Mouse (Mus musculus): Measurements from ENCODE around the gene BC049715. TPM values are rescaled to one million over a fixed set of nuclear protein-coding genes. Genes with fewer than 3 reads are reported as not detected.

BC049715 gene
- polyA plus RNA-seq, 1 experiment: 2.0 TPM

GRCm38 (mm10) chr6:136856071-136856636 is 28.7 kb downstream of the BC049715 start:
- TF ChIP-seq GATA1 (IDR thresholded peaks at IDR 0.05; ENCODE audit: low read length): no peak

GRCm38 (mm10) chr6:136857186-136857872 is 29.9 kb downstream of the BC049715 start, which contains the start of gene Art4:
Gene Art4 (minus strand): TSS chr6:136857733.
- TF ChIP-seq GATA1 (IDR thresholded peaks at IDR 0.05; ENCODE audit: low read length): peak; percentile 99

DNA sequence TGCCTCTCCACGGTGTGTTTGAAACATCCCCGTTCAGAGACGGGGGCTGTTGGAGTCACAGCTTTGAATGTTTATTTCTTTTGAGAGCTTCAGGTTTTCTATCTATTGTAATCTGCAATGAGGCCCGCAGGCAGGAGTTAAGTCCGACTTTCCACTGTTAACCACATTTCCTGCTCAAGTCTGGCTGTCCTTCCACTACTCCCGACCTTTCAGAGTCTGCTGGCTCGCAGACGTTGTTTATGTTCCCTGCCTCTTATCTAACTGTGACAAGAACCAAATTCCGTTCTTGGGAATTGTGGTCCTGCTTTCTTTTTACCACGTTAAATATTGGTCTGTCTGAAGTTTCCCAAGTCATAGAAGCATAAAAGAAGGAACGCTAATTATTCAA is 30.4 kb downstream of the BC049715 start:
- no peak for TF ChIP-seq GATA1 (IDR thresholded peaks at IDR 0.05; ENCODE audit: low read length)

GRCm38 (mm10) chr6:136858420-136858819 is 31.0 kb downstream of the BC049715 start:
- TF ChIP-seq GATA1 (IDR thresholded peaks at IDR 0.05; ENCODE audit: low read length): no peak

DNA sequence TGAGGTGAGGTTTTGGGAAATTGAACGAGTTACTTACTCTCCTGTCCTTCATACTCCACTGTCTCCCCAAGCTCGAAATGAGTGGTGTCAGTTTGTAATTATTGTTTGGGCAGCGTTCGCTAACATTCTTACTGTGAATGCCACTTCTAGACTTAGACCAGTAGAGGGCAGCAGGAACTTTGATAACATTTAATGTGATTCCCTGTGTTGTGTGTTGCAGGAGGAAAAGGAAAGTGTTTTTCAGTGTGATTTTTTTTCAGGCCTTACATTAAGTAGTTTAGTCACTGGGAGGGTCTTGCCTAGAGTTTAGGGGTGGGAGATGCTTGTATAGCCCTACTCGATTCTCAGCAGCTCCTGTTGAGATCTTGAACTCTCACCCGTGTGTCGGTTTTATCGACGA is 33.6 kb downstream of the BC049715 start:
- no peak for TF ChIP-seq GATA1 (IDR thresholded peaks at IDR 0.05; ENCODE audit: low read length)

GRCm38 (mm10) chr6:136865360-136865759 is 37.9 kb downstream of the BC049715 start:
- no peak for TF ChIP-seq GATA1 (IDR thresholded peaks at IDR 0.05; ENCODE audit: low read length)

GRCm38 (mm10) chr6:136866150-136866549 is 38.7 kb downstream of the BC049715 start:
- TF ChIP-seq GATA1 (IDR thresholded peaks at IDR 0.05; ENCODE audit: low read length): no peak

GRCm38 (mm10) chr6:136868921-136869320 is 41.5 kb downstream of the BC049715 start:
- no peak for TF ChIP-seq GATA1 (IDR thresholded peaks at IDR 0.05; ENCODE audit: low read length)

- TF ChIP-seq GATA1 (IDR thresholded peaks at IDR 0.05; ENCODE audit: low read length): no peak
Measured at GRCm38 (mm10) chr6:136874599-136874998, 47.2 kb downstream of the BC049715 start.

DNA sequence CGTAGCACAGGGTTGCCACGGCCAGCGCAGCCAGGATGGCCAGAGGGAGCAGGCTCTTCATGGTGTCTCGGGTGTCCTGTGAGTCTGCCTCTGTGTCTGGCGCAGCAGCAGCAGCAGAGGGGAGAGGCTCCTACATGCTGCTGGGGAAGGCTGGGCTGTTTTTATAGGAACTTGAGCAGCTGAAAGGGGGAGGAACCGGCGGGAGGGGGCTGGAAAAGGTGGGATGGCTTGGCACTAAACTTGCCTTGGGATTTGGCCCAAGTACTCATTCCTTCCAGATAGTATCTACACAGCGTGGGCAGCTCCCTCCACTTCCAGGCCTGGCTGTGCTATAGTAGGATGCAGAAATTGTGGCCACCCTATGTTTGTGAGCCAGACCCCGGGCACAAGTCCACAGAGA is 48.2 kb downstream of the BC049715 start, which contains the start of gene Mgp:
Gene Mgp (minus strand): TSS at position 154 of the 400 bp plus-strand sequence.
- no peak for TF ChIP-seq GATA1 (IDR thresholded peaks at IDR 0.05; ENCODE audit: low read length)

- no peak for TF ChIP-seq GATA1 (IDR thresholded peaks at IDR 0.05; ENCODE audit: low read length)
Measured at GRCm38 (mm10) chr6:136881678-136882077, 54.3 kb downstream of the BC049715 start.

DNA sequence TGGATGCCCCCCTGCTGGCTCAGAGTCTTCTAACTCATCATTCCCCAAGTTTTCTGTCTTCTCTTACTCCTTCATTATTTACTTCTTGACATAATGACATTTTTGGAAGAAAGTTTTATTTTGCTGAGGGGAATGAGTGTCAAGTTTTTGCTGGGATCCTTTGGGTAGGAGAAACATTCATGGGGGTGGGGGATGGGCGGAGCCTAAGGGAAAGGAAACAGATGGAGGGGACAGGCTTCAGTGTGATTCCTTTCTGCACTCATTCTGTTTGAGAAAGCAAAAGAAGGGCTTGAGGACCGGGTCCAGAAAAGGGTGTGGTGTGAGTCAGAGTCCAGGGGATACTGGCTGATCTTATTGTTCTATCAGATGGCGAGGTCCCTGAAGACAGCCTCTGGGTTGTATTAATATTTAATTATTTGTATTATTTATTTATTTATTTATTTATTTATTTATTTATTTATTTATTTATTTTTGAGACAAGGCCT is 56.0 kb downstream of the BC049715 start:
- no peak for TF ChIP-seq GATA1 (IDR thresholded peaks at IDR 0.05; ENCODE audit: low read length)

- TF ChIP-seq GATA1 (IDR thresholded peaks at IDR 0.05; ENCODE audit: low read length): no peak
Measured at GRCm38 (mm10) chr6:136883961-136884360, 56.5 kb downstream of the BC049715 start.

- TF ChIP-seq GATA1 (IDR thresholded peaks at IDR 0.05; ENCODE audit: low read length): no peak
Measured at GRCm38 (mm10) chr6:136887854-136888253, 60.4 kb downstream of the BC049715 start.

GRCm38 (mm10) chr6:136889067-136889466 is 61.6 kb downstream of the BC049715 start:
- TF ChIP-seq GATA1 (IDR thresholded peaks at IDR 0.05; ENCODE audit: low read length): no peak

DNA sequence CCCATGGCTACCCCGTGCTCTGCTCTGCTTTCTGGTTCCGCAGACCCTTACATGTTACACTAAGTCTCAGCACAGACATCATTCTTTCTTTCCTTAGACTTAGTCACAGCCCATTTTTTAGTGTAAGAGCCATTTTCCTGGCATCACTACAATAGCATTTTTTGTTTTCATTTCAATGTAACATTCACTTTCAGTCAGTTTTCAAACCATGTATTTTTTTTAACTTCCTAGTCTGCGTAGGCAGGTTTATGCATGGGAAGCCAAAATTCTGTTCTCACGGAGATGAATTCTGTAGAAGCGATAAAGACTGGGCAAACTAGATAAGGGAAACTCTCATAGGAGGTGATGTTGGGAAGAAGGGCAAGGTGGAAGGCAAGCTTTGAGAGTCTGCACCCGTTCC is 62.1 kb downstream of the BC049715 start:
- TF ChIP-seq GATA1 (IDR thresholded peaks at IDR 0.05; ENCODE audit: low read length): no peak

Other genes with a start within 250 kb of the BC049715 start
- gene Plbd1, start 165.7 kb upstream of the BC049715 start, polyA plus RNA-seq (2012): not detected in 2 replicates
- not detected in 2 replicates for gene Gucy2c, start 45.9 kb upstream of the BC049715 start, polyA plus RNA-seq (2012)
- gene Hist4h4, start 23.2 kb upstream of the BC049715 start, polyA plus RNA-seq (2012): 1.3 and 1.4 TPM in 2 replicates
- 320 and 434 TPM in 2 replicates for gene H2afj, start 19.4 kb upstream of the BC049715 start, polyA plus RNA-seq (2012)
- 311 and 372 TPM in 2 replicates for gene Wbp11, start 607 bp downstream of the BC049715 start, polyA plus RNA-seq (2012)
- gene Smco3, start 7.8 kb downstream of the BC049715 start, polyA plus RNA-seq (2012): not detected in 2 replicates
- 1.4 and 2.0 TPM in 2 replicates for gene Art4, start 30.1 kb downstream of the BC049715 start, polyA plus RNA-seq (2012)
- gene Mgp, start 48.2 kb downstream of the BC049715 start, polyA plus RNA-seq (2012): not detected in 2 replicates
- gene Erp27, start 94.6 kb downstream of the BC049715 start, polyA plus RNA-seq (2012): not detected in 2 replicates
- 0.46 and 2.1 TPM in 2 replicates for gene Pde6h, start 96.2 kb downstream of the BC049715 start, polyA plus RNA-seq (2012)
- 63.9 and 64.1 TPM in 2 replicates for gene Arhgdib, start 114.3 kb downstream of the BC049715 start, polyA plus RNA-seq (2012)

Data from G1E-ER4 (cell line).